Mouse (Mus musculus): ENCODE data around the gene Olfr452.

The Olfr452 gene

GRCm38 (mm10) chr6:42784793-42785192, at the start of gene Olfr452:
TSS of gene Olfr452 (plus strand) at chr6:42785093.
- no peak for DNase-seq

DNA sequence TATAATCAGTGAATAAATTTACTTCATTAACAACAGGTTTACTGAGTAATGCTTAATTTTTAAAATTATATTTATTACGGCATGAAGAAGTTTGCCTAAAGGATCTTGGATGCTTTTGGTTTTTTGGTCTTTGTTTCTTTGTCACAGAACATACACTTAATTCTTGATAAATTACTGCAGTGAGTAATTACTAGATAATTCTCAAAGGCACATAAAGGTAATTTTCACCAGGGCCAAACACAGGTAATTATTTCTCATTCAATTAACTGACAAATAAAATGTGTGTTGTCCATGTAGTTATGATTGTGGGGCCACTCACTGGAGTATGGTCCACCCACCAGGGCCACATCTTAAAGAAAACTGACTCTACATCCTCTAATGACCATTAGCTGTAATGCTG, 45.8 kb upstream of the Olfr452 start, which contains the start of gene Olfr453:
Gene Olfr453 (plus strand): TSS at position 301 of the 400 bp plus-strand sequence.
- DNase-seq = no peak

DNA sequence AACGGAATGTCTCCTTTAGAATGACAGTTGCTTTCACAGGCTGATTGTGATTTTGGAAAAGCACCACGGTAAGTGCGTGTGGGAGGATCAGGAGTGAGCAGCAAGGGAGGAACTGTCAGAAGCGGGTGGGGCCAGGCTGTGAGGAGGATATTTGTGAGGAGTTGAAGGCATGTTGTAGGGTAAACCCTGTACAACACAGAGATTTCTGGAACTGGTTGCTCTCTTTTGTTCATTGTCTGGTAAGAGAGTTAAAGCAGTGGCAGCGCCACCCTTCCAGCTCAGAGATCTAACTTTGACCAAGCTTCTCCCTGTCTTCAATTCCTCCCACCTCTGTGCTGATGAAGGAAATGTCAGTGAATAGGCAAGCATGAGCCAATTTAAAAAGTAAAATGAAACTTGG, 42.6 kb upstream of the Olfr452 start:
- DNase-seq = no peak

- no peak for DNase-seq
These were observed 37.0 kb upstream of the Olfr452 start for GRCm38 (mm10) chr6:42747846-42748245.

DNA sequence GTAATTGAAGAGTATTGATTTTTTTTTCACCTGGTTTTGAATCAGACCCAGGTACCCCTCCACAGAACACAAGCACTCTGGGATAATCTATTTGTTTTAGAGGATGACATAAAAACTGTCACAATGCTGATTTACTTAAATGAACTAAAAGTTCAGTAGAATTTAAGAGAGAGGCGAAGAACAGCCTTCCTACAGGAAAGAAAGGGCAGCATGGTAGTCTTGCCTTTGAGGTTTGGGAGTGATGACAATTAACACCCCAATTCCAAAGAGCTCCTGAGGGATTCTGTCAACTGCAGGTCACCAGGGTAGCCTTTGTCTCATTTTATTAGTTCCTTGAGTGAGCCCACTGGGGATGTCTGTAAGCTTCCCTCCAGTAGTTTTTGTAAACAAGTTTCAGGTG, 28.8 kb upstream of the Olfr452 start, which contains the start of gene Olfr38:
Gene Olfr38 (plus strand): TSS at position 301 of the 400 bp plus-strand sequence.
- no peak for DNase-seq

DNA sequence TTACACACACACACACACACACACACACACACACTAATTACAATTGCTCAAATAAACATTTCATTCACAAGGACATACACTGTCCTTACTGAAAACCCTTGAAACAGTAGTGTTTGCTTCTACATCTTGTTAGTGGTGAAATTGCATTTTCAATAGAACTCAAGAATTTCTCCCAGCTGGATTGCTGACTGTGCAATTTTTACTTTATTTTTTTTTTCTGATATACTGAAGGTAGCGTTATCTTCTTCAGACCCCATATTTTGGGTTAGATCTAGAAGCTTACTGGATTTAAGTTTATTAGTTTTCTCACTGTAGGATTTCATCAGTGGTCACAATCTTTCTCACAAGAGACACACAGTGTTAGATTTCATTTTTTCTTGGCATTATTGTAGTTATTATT, 7.8 kb upstream of the Olfr452 start:
- no peak for DNase-seq

- DNase-seq = no peak
These were observed 5.5 kb downstream of the Olfr452 start for GRCm38 (mm10) chr6:42790247-42790948.

GRCm38 (mm10) chr6:42790949-42791556, 6.2 kb downstream of the Olfr452 start:
- no peak for DNase-seq

DNA sequence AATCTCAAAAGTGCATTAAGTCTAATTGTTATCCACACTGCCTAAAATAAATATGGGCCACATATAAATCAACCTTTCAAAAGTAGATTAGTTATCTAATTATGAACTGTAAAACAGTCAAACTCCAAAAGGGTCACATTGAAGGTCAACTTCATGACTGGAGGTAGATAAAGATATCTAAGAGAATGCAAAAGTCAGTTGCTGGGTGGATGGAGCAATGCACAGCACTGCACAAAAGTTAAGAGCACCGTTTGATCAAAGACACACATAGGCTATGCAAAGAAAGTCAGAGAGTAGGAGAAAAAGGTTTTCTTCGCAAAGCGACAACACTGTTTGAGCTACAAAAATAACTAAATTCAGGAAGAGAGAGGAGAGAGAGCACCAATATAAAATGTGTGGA, 10.1 kb downstream of the Olfr452 start:
- DNase-seq = no peak

DNA sequence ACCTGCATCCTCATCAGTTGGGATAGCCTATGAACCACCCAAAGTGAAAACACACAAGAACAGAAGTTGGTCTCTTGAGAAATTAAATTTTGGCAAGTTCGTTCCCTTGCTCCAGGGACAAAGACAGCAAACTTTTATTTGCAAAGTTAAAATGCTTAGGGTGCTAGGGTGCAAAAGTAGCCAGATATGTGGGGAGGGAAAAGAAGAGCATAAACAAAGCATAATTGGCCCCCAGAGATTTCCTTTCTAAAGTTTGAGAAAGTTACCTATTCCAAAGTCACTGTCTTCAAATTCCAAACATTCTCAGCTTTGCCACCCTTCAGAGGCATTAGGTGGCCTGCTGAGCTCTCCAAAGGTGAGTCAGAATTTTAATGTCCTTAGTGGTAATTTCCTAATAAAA, 26.7 kb downstream of the Olfr452 start, which contains the start of gene Olfr450:
Gene Olfr450 (plus strand): TSS at position 301 of the 400 bp plus-strand sequence.
- DNase-seq = no peak

- no peak for DNase-seq
These were observed 49.2 kb downstream of the Olfr452 start, which contains the start of gene Olfr449 for GRCm38 (mm10) chr6:42834084-42834483. TSS of gene Olfr449 (plus strand) at chr6:42834384.

All from lung, adult 18-20 months (tissue).